Mouse (Mus musculus) lung, postnatal 0 days (tissue): ENCODE measurements around the gene Brinp3.

Source experiments
- CTCF ChIP-seq: IDR thresholded peaks from 2 replicates; pipeline ENCODE4 v1.5.1; 2016; ENCODE audit warnings: antibody characterized with exemption, mild to moderate bottlenecking
- EP300 ChIP-seq: IDR thresholded peaks from 2 replicates; pipeline ENCODE4 v1.6.1; 2016; ENCODE audit warnings: antibody characterized with exemption, mild to moderate bottlenecking, control low read depth

- no peak for TF ChIP-seq EP300
- no peak for TF ChIP-seq CTCF
These were observed 349.5 kb downstream of the Brinp3 start for GRCm38 (mm10) chr1:146844087-146844486.
